29 mouse cellular contexts compared by ENCODE assay signal in the genomic region with DNA sequence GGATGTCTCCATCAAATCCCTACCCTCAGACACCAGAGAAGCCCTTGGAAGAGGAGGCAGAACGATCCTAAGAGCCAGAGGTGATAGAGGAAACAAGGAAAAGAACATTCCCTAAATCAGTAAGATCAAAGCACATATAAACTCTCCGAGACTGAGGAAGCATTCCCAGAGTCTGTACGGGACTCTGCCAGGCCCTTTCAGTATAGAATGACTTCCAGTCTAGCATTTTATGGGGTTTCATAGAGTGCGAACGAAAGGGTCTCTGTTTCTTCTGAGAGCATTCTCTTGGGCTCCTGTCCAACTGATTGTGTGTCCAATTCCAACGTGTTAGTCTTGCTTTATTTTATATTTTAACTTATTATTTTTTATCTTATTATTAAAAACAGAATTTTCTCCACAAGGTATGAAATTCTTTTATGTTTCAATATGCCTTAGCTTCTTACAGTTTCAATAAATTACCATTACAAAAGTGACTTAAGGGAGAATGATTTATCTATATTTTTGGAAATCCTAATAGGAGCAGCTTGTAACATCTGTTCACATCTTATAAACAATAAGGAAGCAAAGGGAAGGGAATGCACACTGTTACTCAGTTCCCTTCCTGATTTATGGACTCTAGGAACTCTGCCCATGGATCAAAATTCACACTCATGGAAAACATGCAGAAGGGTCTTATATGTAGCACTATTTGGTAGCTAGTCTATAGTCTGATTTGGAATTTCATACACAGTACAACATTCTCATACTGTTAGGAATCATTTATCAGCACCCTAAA.
DNase-seq lines count a peak whose midpoint lies in the region; ATAC-seq and TF ChIP-seq lines count a peak whose summit lies in the region.
"Had no signal": no experiment of that assay in that cellular context is flagged by ENCODE, and none has a peak within 500 bp of the region (broad histone marks: within the 10 kb centered on the region; RNA-seq: fewer than 3 reads in every experiment).

No protein-coding gene starts in this region.

- no peaks in the 10 kb centered on the region for H3K4me1 ChIP-seq in kidney, embryonic 15.5 days
- H3K4me1 ChIP-seq in lung, embryonic 15.5 days, result peaks cover 3% of the 10 kb centered on the region; the same call in 1 of the 2 replicates
- no peaks in the 10 kb centered on the region for H3K4me1 ChIP-seq in intestine, embryonic 16.5 days (ENCODE audit: control insufficient read depth, insufficient read depth, low read length)
- H3K4me1 ChIP-seq in stomach, embryonic 15.5 days, result 0 out of 2 replicates have a peak, but pooled peaks cover 3% of the 10 kb centered on the region
- no peaks in the 10 kb centered on the region for H3K4me1 ChIP-seq in hindbrain, postnatal 0 days (ENCODE audit: insufficient read depth, low read length)
- H3K4me1 ChIP-seq: embryonic facial prominence, embryonic 10.5 days; embryonic facial prominence, embryonic 15.5 days; forebrain, embryonic 12.5 days; heart, embryonic 12.5 days; hindbrain, embryonic 13.5 days; midbrain, embryonic 13.5 days had no signal

- peak overlapping the region; percentile 10; the same call in 1 of the 2 replicates for H3K27ac ChIP-seq in kidney, embryonic 15.5 days
- no peak overlapping the region; the same call in 1 of the 2 replicates for H3K27ac ChIP-seq in lung, embryonic 15.5 days
- H3K27ac ChIP-seq in intestine, embryonic 16.5 days (ENCODE audit: low read length), result peak overlapping the region; percentile 70
- peak overlapping the region; percentile 52; the same call in 1 of the 2 replicates for H3K27ac ChIP-seq in stomach, embryonic 15.5 days
- no peak overlapping the region for H3K27ac ChIP-seq in hindbrain, postnatal 0 days
- H3K27ac ChIP-seq: embryonic facial prominence, embryonic 10.5 days; embryonic facial prominence, embryonic 15.5 days; forebrain, embryonic 12.5 days; heart, adult 2 months; hindbrain, embryonic 13.5 days; layer of hippocampus, adult 2 months; left cerebral cortex, adult 2 months; liver, embryonic 14.5 days; midbrain, embryonic 13.5 days had no signal

- no peaks in the 10 kb centered on the region for H3K36me3 ChIP-seq in kidney, embryonic 15.5 days
- H3K36me3 ChIP-seq in lung, embryonic 15.5 days, result no peaks in the 10 kb centered on the region
- H3K36me3 ChIP-seq in intestine, embryonic 16.5 days (ENCODE audit: control insufficient read depth, insufficient read depth, low read length), result no peaks in the 10 kb centered on the region
- no peaks in the 10 kb centered on the region for H3K36me3 ChIP-seq in stomach, embryonic 15.5 days
- no peaks in the 10 kb centered on the region for H3K36me3 ChIP-seq in hindbrain, postnatal 0 days (ENCODE audit: insufficient read depth, low read length)
- H3K36me3 ChIP-seq: embryonic facial prominence, embryonic 10.5 days; embryonic facial prominence, embryonic 15.5 days; forebrain, embryonic 12.5 days; heart, embryonic 12.5 days; hindbrain, embryonic 13.5 days; midbrain, embryonic 13.5 days had no signal

- H3K4me2 ChIP-seq in kidney, embryonic 15.5 days, result no peak overlapping the region
- H3K4me2 ChIP-seq in lung, embryonic 15.5 days, result no peak overlapping the region; the same call in 1 of the 2 replicates
- H3K4me2 ChIP-seq in intestine, embryonic 16.5 days (ENCODE audit: low read depth, low read length), result no peak overlapping the region
- H3K4me2 ChIP-seq in stomach, embryonic 15.5 days, result no peak overlapping the region
- no peak overlapping the region for H3K4me2 ChIP-seq in hindbrain, postnatal 0 days (ENCODE audit: low read depth, low read length)
- H3K4me2 ChIP-seq: embryonic facial prominence, embryonic 15.5 days; forebrain, embryonic 12.5 days; heart, embryonic 12.5 days; hindbrain, embryonic 13.5 days; midbrain, embryonic 13.5 days had no signal

- no peaks in the 10 kb centered on the region for H3K27me3 ChIP-seq in kidney, embryonic 15.5 days
- H3K27me3 ChIP-seq in lung, embryonic 15.5 days, result no peaks in the 10 kb centered on the region
- H3K27me3 ChIP-seq in intestine, embryonic 16.5 days (replicated peaks; ENCODE audit: control insufficient read depth, insufficient read depth, low read length), result no peaks in the 10 kb centered on the region
- H3K27me3 ChIP-seq in stomach, embryonic 15.5 days (replicated peaks), result no peaks in the 10 kb centered on the region
- H3K27me3 ChIP-seq in hindbrain, postnatal 0 days (ENCODE audit: insufficient read depth, low read length), result no peaks in the 10 kb centered on the region
- H3K27me3 ChIP-seq: embryonic facial prominence, embryonic 15.5 days; forebrain, embryonic 12.5 days; heart, embryonic 12.5 days; hindbrain, embryonic 13.5 days; midbrain, embryonic 13.5 days; Patski had no signal

- no peak for TF ChIP-seq CTCF in hindbrain, postnatal 0 days (IDR thresholded peaks at IDR 0.05; ENCODE audit: low read depth)

- H3K4me3 ChIP-seq in kidney, embryonic 15.5 days (replicated peaks), result no peak overlapping the region
- no peak overlapping the region for H3K4me3 ChIP-seq in lung, embryonic 15.5 days
- H3K4me3 ChIP-seq in intestine, embryonic 16.5 days (ENCODE audit: low read length), result no peak overlapping the region
- no peak overlapping the region for H3K4me3 ChIP-seq in stomach, embryonic 15.5 days (replicated peaks)
- no peak overlapping the region for H3K4me3 ChIP-seq in hindbrain, postnatal 0 days (ENCODE audit: low read length)
- H3K4me3 ChIP-seq: embryonic facial prominence, embryonic 10.5 days; embryonic facial prominence, embryonic 15.5 days; forebrain, embryonic 12.5 days; heart, adult 2 months; heart, embryonic 12.5 days; hindbrain, embryonic 13.5 days; layer of hippocampus, adult 2 months; left cerebral cortex, adult 2 months; midbrain, embryonic 13.5 days had no signal

- DNase-seq in kidney, postnatal 14 days, result no peak
- DNase-seq in lung, adult 18-20 months, result no peak
- no peak for DNase-seq in hindbrain, postnatal 0 days (ENCODE audit: low spot score)
- DNase-seq in retina, postnatal 1 day, result no peak
- DNase-seq: adrenal gland, postnatal 10 days; cerebellum, adult 8-10 months; cerebellum, postnatal 25 days; forebrain, postnatal 0 days; heart, adult 2 months; heart, postnatal 4 days; kidney, postnatal 25 days; liver; lung, postnatal 36 days; spleen, adult 18-20 months; thymus, postnatal 14 days had no signal

- no peaks in the 10 kb centered on the region for H3K9me3 ChIP-seq in kidney, embryonic 15.5 days (replicated peaks)
- no peaks in the 10 kb centered on the region for H3K9me3 ChIP-seq in lung, embryonic 15.5 days
- no peaks in the 10 kb centered on the region for H3K9me3 ChIP-seq in intestine, embryonic 16.5 days (ENCODE audit: control insufficient read depth, low read length)
- no peaks in the 10 kb centered on the region for H3K9me3 ChIP-seq in stomach, embryonic 15.5 days
- no peaks in the 10 kb centered on the region for H3K9me3 ChIP-seq in hindbrain, postnatal 0 days (ENCODE audit: low read length)
- H3K9me3 ChIP-seq: embryonic facial prominence, embryonic 10.5 days; embryonic facial prominence, embryonic 15.5 days; forebrain, embryonic 12.5 days; hindbrain, embryonic 13.5 days; midbrain, embryonic 13.5 days had no signal

- WGBS in kidney, embryonic 15.5 days, result 22% methylated on average over 6 of the region's 6 CpGs
- WGBS in lung, embryonic 15.5 days, result 36% methylated on average over 6 of the region's 6 CpGs
- 41% methylated on average over 6 of the region's 6 CpGs for WGBS in intestine, embryonic 16.5 days
- WGBS in stomach, embryonic 15.5 days, result 34% methylated on average over 6 of the region's 6 CpGs
- 73% methylated on average over 6 of the region's 6 CpGs for WGBS in hindbrain, postnatal 0 days

- H3K9ac ChIP-seq in kidney, embryonic 15.5 days, result no peak overlapping the region
- no peak overlapping the region for H3K9ac ChIP-seq in lung, embryonic 15.5 days
- H3K9ac ChIP-seq in intestine, embryonic 16.5 days (ENCODE audit: low read depth, low read length), result no peak overlapping the region
- no peak overlapping the region for H3K9ac ChIP-seq in stomach, embryonic 15.5 days
- H3K9ac ChIP-seq in hindbrain, postnatal 0 days (replicated peaks; ENCODE audit: low read length), result no peak overlapping the region
- H3K9ac ChIP-seq: embryonic facial prominence, embryonic 15.5 days; forebrain, embryonic 12.5 days; forebrain, postnatal 0 days; heart, embryonic 12.5 days; hindbrain, embryonic 13.5 days; liver, embryonic 14.5 days; midbrain, embryonic 13.5 days had no signal

- peak; percentile 82 for ATAC-seq in kidney, embryonic 15.5 days (replicated peaks; ENCODE audit: low FRiP score)
- peak; percentile 81; the same call in 1 of the 2 replicates for ATAC-seq in lung, embryonic 15.5 days (ENCODE audit: borderline replicate concordance, extremely low read depth, low FRiP score, low TSS enrichment)
- ATAC-seq in intestine, embryonic 16.5 days, result peak; percentile 63
- no peak for ATAC-seq in stomach, embryonic 15.5 days (ENCODE audit: insufficient read depth, low FRiP score, low read depth)
- no peak for ATAC-seq in hindbrain, postnatal 0 days
- ATAC-seq: forebrain, postnatal 0 days; midbrain, embryonic 13.5 days; Patski had no signal

Comparison
In these comparisons a context has a peak if more than half of its experiments do, and no peak if none do; other contexts are left out.
1. ATAC-seq: peak in kidney, embryonic 15.5 days (single experiment), lung, embryonic 15.5 days (single experiment) and intestine, embryonic 16.5 days (single experiment); none in stomach, embryonic 15.5 days (single experiment) and hindbrain, postnatal 0 days (single experiment).
2. H3K27ac ChIP-seq: peak in kidney, embryonic 15.5 days (single experiment), intestine, embryonic 16.5 days (single experiment) and stomach, embryonic 15.5 days (single experiment); none in lung, embryonic 15.5 days (single experiment) and hindbrain, postnatal 0 days (single experiment).